Mouse (Mus musculus) midbrain, embryonic 13.5 days (tissue): ENCODE data around the gene Smyd3. TPM values are rescaled to one million over a fixed set of nuclear protein-coding genes. Genes with fewer than 3 reads are reported as not detected.
"Not testable (repeated sequence)": the region's sequence is repeated elsewhere in the genome, so short reads cannot be mapped to it uniquely, and the experiment has no call there.

Source experiments
- ATAC-seq: fragments of 200-750 bp; cut with Nextera tagmentation; 2 replicates; pipeline ENCODE4 v1.8.0; 2017; ENCODE audit warnings: mild to moderate bottlenecking, moderate TSS enrichment, moderate library complexity
- H3K27ac ChIP-seq: fragments of 300-500 bp; sonication (generic); 2 replicates; pipeline ENCODE4 v1.5.1; 2015; ENCODE audit warnings: inconsistent platforms, mild to moderate bottlenecking, moderate library complexity
- H3K27me3 ChIP-seq: fragments of 300-500 bp; sonication (generic); 2 replicates; pipeline ENCODE4 v1.6.1; 2015; ENCODE audit warnings: mild to moderate bottlenecking, inconsistent platforms
- H3K36me3 ChIP-seq: fragments of 300-500 bp; sonication (generic); 2 replicates; pipeline ENCODE4 v1.6.1; 2015; ENCODE audit warnings: mild to moderate bottlenecking, inconsistent platforms
- H3K4me1 ChIP-seq: fragments of 300-500 bp; sonication (generic); replicated peaks from 2 replicates; pipeline ENCODE4 v1.6.1; 2015; ENCODE audit warnings: inconsistent platforms
- H3K4me2 ChIP-seq: fragments of 300-500 bp; sonication (generic); replicated peaks from 2 replicates; pipeline ENCODE4 v1.6.1; 2015; ENCODE audit warnings: moderate library complexity, mild to moderate bottlenecking, inconsistent platforms
- H3K4me3 ChIP-seq: fragments of 300-500 bp; sonication (generic); replicated peaks from 2 replicates; pipeline ENCODE4 v1.5.1; 2015; ENCODE audit warnings: mild to moderate bottlenecking, inconsistent platforms
- H3K9ac ChIP-seq: fragments of 300-500 bp; sonication (generic); replicated peaks from 2 replicates; pipeline ENCODE4 v1.6.1; 2015; ENCODE audit warnings: mild to moderate bottlenecking, inconsistent platforms
- H3K9me3 ChIP-seq: fragments of 300-500 bp; sonication (generic); 2 replicates; pipeline ENCODE4 v1.6.1; 2016; ENCODE audit warnings: mild to moderate bottlenecking, inconsistent platforms
- WGBS: fragments of 180-500 bp; shearing (Covaris S2); methylation state at CpG from one replicate; pipeline ENCODE4 v1.1.7; 2015; 5-methylcytosine and 5-hydroxymethylcytosine counted together
- polyA plus RNA-seq: library from polyadenylated mRNA; unstranded; fragments of >200 nt; fragmentation: Nextera tagmentation; extraction: Ambion mirVana; gene quantifications from 2 replicates; pipeline ENCODE4 v1.2.1, GENCODE M21; 2015

Gene Smyd3
- polyA plus RNA-seq, 1 experiment from 2014 or later, result 14.5 TPM

GRCm38 (mm10) chr1:179302446-179303230 lies 215.2 kb downstream of the Smyd3 start:
- no peak overlapping the region for H3K4me3 ChIP-seq
- WGBS, result 87% methylated on average over 13 of the region's 13 CpGs
- no peak overlapping the region for H3K4me2 ChIP-seq
- no peak for ATAC-seq
- no peaks in the 10 kb centered on the region for H3K27me3 ChIP-seq
- H3K9me3 ChIP-seq, result no peaks in the 10 kb centered on the region
- H3K9ac ChIP-seq, result no peak overlapping the region
- H3K36me3 ChIP-seq, result no peaks in the 10 kb centered on the region
- H3K4me1 ChIP-seq, result no peaks in the 10 kb centered on the region
- H3K27ac ChIP-seq, result no peak overlapping the region

- H3K9ac ChIP-seq, result no peak overlapping the region
- H3K4me2 ChIP-seq, result no peak overlapping the region
- no peaks in the 10 kb centered on the region for H3K9me3 ChIP-seq
- WGBS, result 83% methylated on average over 6 of the region's 6 CpGs
- H3K27me3 ChIP-seq, result no peaks in the 10 kb centered on the region
- no peak for ATAC-seq
- no peaks in the 10 kb centered on the region for H3K4me1 ChIP-seq
- no peak overlapping the region for H3K4me3 ChIP-seq
- no peak overlapping the region for H3K27ac ChIP-seq
- H3K36me3 ChIP-seq, result no peaks in the 10 kb centered on the region
Measured at GRCm38 (mm10) chr1:179295626-179296025, 222.2 kb downstream of the Smyd3 start.

GRCm38 (mm10) chr1:179293772-179294353 lies 224.0 kb downstream of the Smyd3 start:
- Histone ChIP-seq H3K27ac (no peak overlapping the region), H3K27me3 (no peaks in the 10 kb centered on the region), H3K9me3 (no peaks in the 10 kb centered on the region), H3K4me3 (no peak overlapping the region), H3K36me3 (no peaks in the 10 kb centered on the region), H3K4me1 (no peaks in the 10 kb centered on the region), H3K4me2 (no peak overlapping the region), H3K9ac (no peak overlapping the region)
- no peak for ATAC-seq
- WGBS, result 84% methylated on average over 8 of the region's 8 CpGs

GRCm38 (mm10) chr1:179290181-179290580 lies 227.7 kb downstream of the Smyd3 start:
- H3K9me3 ChIP-seq, H3K4me2 ChIP-seq, ATAC-seq, H3K9ac ChIP-seq, H3K27me3 ChIP-seq, H3K4me3 ChIP-seq, H3K4me1 ChIP-seq, H3K36me3 ChIP-seq, H3K27ac ChIP-seq: not testable (repeated sequence)
- WGBS, result 95% methylated on average over 6 of the region's 6 CpGs

- no peak for ATAC-seq
- Histone ChIP-seq H3K27ac (no peak overlapping the region), H3K4me2 (no peak overlapping the region), H3K27me3 (no peaks in the 10 kb centered on the region), H3K36me3 (no peaks in the 10 kb centered on the region), H3K4me1 (no peaks in the 10 kb centered on the region), H3K9ac (no peak overlapping the region), H3K4me3 (no peak overlapping the region), H3K9me3 (no peaks in the 10 kb centered on the region)
- 96% methylated on average over 3 of the region's 3 CpGs for WGBS
Measured at GRCm38 (mm10) chr1:179289744-179290143, 228.1 kb downstream of the Smyd3 start.

- no peak overlapping the region for H3K27ac ChIP-seq
- H3K36me3 ChIP-seq, result no peaks in the 10 kb centered on the region
- 84% methylated on average over 6 of the region's 6 CpGs for WGBS
- H3K4me2 ChIP-seq, result no peak overlapping the region
- H3K4me1 ChIP-seq, result no peaks in the 10 kb centered on the region
- H3K9ac ChIP-seq, result no peak overlapping the region
- no peak overlapping the region for H3K4me3 ChIP-seq
- H3K27me3 ChIP-seq, result no peaks in the 10 kb centered on the region
- no peaks in the 10 kb centered on the region for H3K9me3 ChIP-seq
- no peak for ATAC-seq
Measured at GRCm38 (mm10) chr1:179286748-179287147, 231.1 kb downstream of the Smyd3 start.

- Histone ChIP-seq H3K9ac (no peak overlapping the region), H3K4me1 (no peaks in the 10 kb centered on the region), H3K27ac (no peak overlapping the region), H3K9me3 (no peaks in the 10 kb centered on the region), H3K4me3 (no peak overlapping the region), H3K36me3 (no peaks in the 10 kb centered on the region), H3K4me2 (no peak overlapping the region), H3K27me3 (no peaks in the 10 kb centered on the region)
- WGBS, result 88% methylated on average over 5 of the region's 5 CpGs
- no peak for ATAC-seq
Measured at GRCm38 (mm10) chr1:179282821-179283220, 235.0 kb downstream of the Smyd3 start.

GRCm38 (mm10) chr1:179281401-179282121 lies 236.3 kb downstream of the Smyd3 start:
- H3K36me3 ChIP-seq, result no peaks in the 10 kb centered on the region
- H3K9ac ChIP-seq, result no peak overlapping the region
- no peaks in the 10 kb centered on the region for H3K4me1 ChIP-seq
- no peak overlapping the region for H3K4me2 ChIP-seq
- 81% methylated on average over 13 of the region's 13 CpGs for WGBS
- no peaks in the 10 kb centered on the region for H3K27me3 ChIP-seq
- no peak for ATAC-seq
- no peak overlapping the region for H3K4me3 ChIP-seq
- H3K9me3 ChIP-seq, result no peaks in the 10 kb centered on the region
- H3K27ac ChIP-seq, result no peak overlapping the region

- no peak overlapping the region for H3K4me3 ChIP-seq
- no peak overlapping the region for H3K4me2 ChIP-seq
- 0 out of 2 replicates have a peak, but pooled peaks cover 4% of the 10 kb centered on the region for H3K4me1 ChIP-seq
- H3K27ac ChIP-seq, result no peak overlapping the region
- WGBS, result 95% methylated on average over 4 of the region's 4 CpGs
- no peaks in the 10 kb centered on the region for H3K36me3 ChIP-seq
- no peak for ATAC-seq
- H3K9ac ChIP-seq, result no peak overlapping the region
- no peaks in the 10 kb centered on the region for H3K9me3 ChIP-seq
- H3K27me3 ChIP-seq, result no peaks in the 10 kb centered on the region
Measured at GRCm38 (mm10) chr1:179279116-179279515, 238.7 kb downstream of the Smyd3 start.

- no peak overlapping the region for H3K27ac ChIP-seq
- no peak for ATAC-seq
- H3K9ac ChIP-seq, result no peak overlapping the region
- no peak overlapping the region for H3K4me2 ChIP-seq
- H3K9me3 ChIP-seq, result no peaks in the 10 kb centered on the region
- 0 out of 2 replicates have a peak, but pooled peaks cover 4% of the 10 kb centered on the region for H3K4me1 ChIP-seq
- no peaks in the 10 kb centered on the region for H3K36me3 ChIP-seq
- H3K4me3 ChIP-seq, result no peak overlapping the region
- WGBS, result 92% methylated on average over 9 of the region's 9 CpGs
- no peaks in the 10 kb centered on the region for H3K27me3 ChIP-seq
Measured at GRCm38 (mm10) chr1:179277346-179277745, 240.5 kb downstream of the Smyd3 start.

GRCm38 (mm10) chr1:179276866-179277265 lies 241.0 kb downstream of the Smyd3 start:
- Histone ChIP-seq H3K27me3 (no peaks in the 10 kb centered on the region), H3K36me3 (no peaks in the 10 kb centered on the region), H3K9ac (no peak overlapping the region), H3K27ac (no peak overlapping the region), H3K9me3 (no peaks in the 10 kb centered on the region), H3K4me2 (no peak overlapping the region), H3K4me3 (no peak overlapping the region), H3K4me1 (0 out of 2 replicates have a peak, but pooled peaks cover 4% of the 10 kb centered on the region)
- WGBS, result 89% methylated on average over 1 of the region's 1 CpGs
- ATAC-seq, result no peak

- Histone ChIP-seq H3K9ac (no peak overlapping the region), H3K27ac (no peak overlapping the region), H3K4me2 (no peak overlapping the region), H3K9me3 (peaks cover 9% of the 10 kb centered on the region), H3K27me3 (no peaks in the 10 kb centered on the region), H3K4me3 (no peak overlapping the region), H3K4me1 (0 out of 2 replicates have a peak, but pooled peaks cover 4% of the 10 kb centered on the region), H3K36me3 (no peaks in the 10 kb centered on the region)
- ATAC-seq, result no peak
- WGBS, result 93% methylated on average over 4 of the region's 4 CpGs
Measured at GRCm38 (mm10) chr1:179272926-179273325, 244.9 kb downstream of the Smyd3 start.
